Mouse (Mus musculus) cerebellum, postnatal 4 days (tissue): ENCODE data around the gene Wnt10b.
"Not testable (repeated sequence)": the region's sequence is repeated elsewhere in the genome, so short reads cannot be mapped to it uniquely, and the experiment has no call there.

Experiments used
- DNase-seq, 2 experiments: peaks; one replicate each; pipeline ENCODE4 v3.0.0; 2022; ENCODE audit warnings: low spot score in 2 of 2, mixed read lengths in 1 of 2

Gene Wnt10b

DNA sequence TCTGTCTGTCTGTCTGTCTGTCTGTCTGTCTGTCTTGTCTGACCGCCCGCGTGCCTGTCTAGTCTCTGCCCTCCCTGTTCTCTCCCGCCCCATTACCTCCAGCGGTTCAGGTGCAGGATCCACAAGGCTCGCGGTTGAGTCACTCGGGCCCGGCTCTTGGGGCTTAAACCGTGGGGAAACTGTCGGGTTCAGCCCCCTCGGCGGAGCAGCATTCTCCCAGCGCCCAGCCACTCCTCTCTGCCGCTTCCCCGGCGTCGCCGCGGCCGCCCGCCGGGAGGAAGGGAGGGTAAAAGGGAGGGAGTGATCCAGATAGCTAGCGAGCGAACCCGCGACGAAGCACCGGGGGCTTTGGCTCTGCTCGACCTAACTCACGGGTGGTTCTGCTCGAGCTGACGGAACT, at the start of gene Wnt10b:
Gene Wnt10b, minus strand, starts transcription at position 389 of the 400 bp plus-strand sequence.
- no peak for DNase-seq

DNA sequence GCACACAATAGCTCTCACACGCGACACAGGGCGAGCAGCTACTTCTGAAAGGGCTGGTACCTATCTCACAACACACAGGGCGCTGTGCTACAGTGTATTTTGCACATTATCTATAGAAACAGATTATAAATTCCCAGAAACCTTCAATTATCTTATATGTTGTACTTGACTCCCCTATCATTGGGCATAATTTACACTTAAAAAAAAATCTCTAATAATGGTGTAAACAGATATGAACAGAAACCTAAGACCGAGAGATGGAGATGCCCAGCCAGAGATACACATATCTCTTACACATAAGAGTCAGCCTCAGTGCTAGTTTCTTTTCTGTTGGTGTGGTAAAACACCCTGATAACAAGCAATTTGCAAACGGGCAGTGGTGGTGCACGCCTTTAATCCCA, 49.7 kb upstream of the Wnt10b start:
- no peak for DNase-seq

DNA sequence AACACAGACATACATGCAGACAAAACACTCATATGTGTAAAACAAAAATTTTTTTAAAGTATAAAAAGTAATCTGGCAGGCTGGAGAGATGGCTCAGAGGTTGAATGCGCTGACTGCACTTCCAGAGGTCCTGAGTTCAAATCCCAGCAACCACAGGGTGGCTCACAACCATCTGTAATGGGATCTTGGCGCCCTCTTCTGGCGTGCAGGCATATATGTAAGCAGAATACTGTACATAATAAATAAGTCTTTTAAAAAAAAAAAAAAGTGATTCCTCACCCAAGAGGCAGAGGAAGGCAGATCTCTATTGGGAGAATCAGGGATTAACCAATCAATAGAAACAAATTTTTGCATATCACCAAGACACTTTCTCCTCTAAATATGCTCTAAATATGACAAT, 45.5 kb upstream of the Wnt10b start:
- DNase-seq = no peak

DNA sequence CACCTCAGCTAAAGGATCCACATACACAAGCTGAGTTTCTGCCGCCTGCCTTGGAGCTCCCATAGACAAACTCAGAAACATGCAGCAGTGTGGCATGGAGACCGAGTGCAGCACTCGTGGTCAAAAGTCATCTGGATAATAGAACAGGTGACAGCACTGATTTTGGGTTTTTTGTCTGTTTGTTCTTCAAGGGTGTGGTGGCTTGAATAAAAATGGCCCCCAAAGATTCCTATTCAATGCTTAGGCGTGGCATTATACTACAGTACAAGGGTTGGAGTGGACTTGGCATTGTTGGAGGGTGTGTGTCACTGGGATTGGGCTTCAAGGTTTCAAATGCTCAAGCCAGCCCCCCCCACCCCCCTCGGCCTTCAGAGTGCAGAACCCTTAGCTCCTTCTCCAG, 44.2 kb upstream of the Wnt10b start:
- no peak for DNase-seq

DNA sequence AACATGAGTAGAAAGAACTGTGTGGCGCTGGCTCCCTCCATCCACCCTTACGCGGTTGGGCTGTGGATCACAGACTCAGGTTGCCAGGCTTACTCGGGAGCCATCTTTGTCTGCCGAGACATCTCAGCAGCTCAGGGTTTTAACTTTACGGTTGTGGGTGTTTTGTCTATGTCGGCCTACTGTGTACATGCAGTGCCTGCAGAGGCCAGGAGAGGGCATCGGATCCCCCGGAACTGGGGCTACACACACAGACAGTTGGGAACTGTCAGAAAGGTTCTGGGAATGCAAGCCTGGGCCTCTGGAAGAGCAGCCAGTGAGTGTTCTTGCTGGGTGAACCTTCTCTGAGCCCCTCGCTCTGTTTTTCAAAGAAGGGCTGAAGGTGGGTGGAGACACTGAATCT, 43.5 kb upstream of the Wnt10b start:
- DNase-seq = no peak

DNA sequence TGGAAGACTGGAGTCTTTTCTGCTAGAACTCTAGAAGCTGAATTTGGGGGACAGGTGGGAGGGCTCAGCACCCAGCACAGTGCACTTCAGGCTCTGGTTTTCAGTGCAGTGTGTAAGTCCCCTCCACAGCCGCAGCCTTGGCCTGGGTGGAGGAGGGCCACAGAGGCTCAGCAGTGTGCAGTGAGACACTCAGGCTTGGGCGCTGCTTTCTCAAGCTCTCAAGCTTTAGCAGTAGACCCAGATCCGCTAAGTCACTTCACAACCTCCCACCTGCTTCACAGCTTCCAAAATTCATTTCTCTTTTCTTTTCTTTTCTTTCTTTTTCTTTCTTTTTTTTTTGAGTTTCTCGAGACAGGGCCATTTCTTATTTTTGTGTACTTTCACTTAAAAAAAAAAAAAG, 43.0 kb upstream of the Wnt10b start:
- DNase-seq = no peak

DNA sequence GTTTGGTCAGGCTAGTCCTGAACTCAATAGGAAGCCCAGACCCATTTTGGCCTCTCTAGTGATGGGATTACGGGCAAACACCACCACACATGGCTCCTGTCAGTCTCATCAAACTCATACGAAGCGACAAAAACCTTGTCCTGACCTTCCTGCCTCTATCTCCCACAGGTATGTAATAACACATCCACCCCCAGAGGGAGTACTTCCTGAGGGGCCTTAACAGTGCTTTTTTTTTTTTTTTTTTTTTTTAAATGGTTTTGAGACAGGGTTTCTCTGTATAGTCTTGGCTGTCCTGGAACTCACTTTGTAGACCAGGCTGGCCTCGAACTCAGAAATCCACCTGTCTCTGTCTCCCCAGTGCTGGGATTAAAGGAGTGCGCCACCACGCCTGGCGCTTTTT, 40.2 kb upstream of the Wnt10b start:
- no peak for DNase-seq

DNA sequence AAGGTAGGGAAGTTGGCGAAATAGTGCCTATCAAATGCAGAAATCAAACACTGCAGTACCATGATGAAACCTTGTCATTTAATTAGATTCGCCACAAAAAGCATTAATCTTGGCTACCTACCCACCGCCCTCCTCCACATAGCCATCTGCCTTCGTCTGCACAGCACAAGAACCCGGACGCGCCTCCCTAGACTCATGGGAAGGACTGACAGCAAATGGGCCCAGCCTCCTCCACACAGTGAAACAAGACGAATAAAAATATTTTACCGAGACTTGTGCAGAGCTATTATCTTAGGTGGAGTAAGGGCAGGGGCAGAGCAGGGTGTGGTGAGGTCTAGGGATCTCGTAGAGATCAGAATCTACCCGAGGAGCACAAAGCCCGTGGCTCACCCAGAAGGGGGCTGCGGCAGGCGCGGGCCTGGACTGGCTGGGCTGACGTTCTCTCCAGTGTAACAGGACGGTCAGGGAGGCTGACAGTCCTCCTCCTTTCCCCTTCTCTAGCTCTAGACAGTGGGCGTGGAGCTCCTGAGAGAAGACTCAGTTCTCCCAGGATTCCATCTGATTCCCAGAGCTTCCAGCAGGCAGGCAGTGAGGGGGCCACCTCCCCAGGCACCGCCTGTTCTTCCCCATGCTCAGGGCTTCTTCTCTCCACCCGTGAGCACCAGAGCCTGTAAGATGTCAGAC, 34.9 kb upstream of the Wnt10b start:
- no peak for DNase-seq

DNA sequence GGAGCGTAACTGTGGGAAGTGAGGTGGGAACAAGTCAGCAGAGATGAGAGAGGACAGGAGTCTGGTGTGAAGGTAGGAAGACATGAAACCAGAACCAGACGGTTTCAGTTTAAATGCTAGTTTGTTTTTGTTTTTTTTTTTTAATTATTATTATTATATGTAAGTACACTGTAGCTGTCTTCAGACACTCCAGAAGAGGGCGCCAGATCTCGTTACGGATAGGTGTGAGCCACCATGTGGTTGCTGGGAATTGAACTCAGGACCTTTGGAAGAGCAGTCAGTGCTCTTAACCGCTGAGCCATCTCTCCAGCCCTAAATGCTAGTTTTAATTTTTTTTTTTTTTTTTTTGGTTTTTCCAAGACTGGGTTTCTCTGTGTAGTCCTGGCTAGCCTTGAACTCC, 32.3 kb upstream of the Wnt10b start:
- not testable (repeated sequence) for DNase-seq

DNA sequence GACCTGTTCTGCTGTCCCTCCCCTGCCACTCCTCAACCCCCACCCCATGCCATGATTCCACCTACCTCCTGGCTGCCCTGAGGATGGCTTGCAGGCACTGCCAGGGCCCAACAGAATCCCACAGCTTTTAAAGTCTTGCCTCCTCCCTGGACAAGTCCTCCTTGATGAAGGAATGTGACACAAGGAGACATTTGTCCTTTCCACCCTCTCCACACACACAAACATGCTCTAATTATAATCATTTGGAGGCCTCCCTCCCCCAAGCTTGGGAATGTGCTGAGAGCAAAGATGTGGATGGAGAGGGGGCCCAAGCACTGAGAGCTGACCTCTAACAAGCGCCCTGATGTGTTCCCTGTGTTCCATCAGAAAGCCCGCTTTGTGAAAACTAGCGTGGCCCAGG, 31.4 kb upstream of the Wnt10b start, which contains the start of gene Ddn:
Gene Ddn, minus strand, starts transcription at position 101 of the 400 bp plus-strand sequence.
- no peak for DNase-seq

DNA sequence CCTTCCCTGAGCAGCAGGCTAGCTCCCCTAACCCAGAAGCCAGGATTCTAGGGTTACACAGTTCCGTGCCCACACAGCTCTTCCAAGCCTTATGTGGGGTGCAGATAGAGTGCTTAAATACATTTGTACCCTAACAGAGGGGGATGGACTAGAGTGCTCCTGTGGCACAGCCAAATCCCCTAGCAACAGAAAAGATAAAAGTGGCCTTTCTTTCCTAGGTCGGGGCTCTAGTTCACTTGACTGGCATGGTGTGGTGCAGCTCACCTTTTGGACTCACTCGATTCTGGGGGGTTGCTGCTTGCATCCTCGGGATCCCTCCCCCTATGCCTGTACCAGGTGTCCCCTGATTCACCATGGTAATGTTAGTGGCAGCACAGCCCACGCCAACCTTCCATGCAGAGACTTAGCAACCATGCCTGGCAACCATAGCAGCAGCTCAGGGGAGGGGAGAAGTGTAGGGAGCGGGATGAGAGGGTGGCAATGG, 30.7 kb upstream of the Wnt10b start:
- no peak for DNase-seq

DNA sequence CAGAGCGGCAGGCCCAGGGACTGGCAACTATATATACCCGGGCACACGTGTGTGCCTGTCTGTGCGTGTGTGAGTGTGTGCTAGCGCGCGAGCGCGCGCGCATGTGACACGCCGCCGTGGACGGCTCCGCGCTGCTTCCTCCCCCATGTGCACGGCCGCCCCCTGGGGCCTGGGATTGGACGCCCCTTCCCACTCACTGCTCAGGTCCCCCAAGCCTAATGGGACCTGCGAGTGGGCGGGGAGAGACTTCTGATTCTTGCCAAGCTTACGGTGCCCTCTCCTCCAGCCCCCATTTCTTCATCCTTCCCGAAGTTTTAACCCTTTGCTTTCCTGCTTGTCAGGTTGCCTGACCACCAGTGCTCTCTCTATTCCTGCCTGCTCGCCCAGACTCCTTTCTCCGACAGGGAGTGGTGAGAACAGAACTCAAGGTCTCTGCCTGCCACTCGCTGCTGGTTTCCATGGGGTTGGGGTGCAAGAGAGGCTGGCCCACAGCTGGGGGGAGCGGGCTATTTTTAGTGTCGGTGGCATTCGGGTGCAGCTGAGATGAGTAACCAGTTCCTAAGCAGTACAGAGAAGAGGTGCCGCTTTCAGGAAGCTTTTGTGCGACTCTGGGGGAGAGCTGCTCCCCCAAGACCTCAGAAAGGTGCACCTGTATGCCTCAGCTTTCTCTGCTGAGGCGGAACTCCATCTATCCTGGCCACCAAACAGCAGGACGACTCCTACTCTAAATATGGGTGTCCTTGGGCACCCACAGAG, 30.1 kb upstream of the Wnt10b start:
- no peak for DNase-seq

DNA sequence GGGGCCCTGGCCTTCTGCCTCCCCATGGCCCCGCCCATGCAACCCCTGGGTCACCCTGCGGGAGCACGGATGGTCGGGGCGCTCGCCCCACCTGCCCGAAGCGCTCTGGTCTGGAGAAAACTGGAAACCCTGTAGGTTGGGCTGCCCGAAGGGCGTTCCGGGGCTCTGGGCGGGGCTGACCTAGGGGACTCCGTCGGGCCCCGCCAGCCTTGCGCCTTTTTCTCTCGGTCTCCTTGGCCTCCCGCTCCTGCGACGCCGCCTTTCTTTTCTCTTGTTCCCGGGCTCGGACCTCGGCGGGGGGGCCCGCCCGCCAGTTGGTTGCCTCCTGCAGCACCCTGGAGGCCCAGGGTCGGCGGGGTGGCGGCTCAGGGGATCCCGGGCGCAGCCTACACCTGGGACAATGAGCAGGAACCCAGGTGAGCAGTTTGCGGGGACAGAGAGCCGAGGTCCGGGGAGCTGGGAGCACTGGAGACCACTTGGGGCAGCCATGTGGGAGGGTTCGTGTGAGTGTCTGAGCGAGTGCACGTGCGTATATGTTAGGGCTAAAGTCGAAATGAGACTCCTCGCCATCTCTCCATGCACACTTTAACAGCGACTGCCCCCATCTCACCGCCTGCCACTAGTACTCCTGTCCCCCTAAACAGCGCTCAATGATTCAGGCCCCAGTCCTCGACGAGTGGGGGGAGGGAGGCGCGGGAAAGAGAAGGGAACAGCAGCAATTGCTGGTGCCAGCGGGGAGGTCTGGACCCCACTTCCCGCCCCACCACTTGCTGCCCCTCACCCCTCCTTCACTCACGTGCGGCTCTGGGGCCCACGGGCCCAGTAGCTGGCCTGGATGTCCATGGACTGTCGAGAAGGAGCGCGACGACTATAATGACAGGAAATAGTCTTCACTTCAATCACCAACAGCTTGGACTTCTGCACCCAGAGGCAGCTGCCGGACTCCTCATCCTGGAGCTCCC, 29.1 kb upstream of the Wnt10b start:
- no peak for DNase-seq

DNA sequence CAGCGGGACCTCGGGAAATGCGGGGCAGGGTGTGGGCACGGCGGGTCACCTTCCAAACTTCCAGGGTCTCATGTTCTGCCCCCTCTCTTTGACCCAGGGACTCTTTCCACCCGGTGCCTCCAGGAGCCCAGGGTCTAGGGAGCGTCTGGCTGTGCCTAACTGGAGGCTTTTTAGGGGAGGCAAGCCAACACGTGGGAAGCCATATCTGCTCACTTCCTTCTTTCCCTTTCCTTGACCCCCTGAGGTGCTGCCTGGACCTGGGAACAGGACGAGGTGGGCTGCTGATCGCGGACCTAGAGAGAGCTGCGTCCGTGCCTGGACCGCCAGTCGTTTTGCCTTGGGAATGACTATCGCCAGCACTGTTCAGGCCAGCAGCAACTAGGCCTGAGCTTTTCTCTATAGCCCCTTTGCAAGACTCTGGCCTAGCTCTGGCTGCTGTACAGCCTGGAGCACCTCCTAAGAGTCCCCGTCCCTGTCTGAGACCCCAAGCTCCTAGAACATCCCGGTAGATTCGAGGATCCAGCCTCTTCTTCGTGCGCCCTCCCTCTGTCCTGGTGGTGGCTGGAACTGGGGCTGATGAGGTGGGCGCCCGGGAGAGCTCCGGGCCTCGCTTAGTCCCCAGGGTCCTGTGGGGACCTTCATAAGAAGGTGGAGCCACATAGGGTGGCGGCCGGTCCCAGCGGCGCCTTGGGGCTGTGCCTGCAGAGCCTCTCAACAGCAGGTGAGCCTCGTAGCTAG, 28.3 kb upstream of the Wnt10b start:
- no peak for DNase-seq

DNA sequence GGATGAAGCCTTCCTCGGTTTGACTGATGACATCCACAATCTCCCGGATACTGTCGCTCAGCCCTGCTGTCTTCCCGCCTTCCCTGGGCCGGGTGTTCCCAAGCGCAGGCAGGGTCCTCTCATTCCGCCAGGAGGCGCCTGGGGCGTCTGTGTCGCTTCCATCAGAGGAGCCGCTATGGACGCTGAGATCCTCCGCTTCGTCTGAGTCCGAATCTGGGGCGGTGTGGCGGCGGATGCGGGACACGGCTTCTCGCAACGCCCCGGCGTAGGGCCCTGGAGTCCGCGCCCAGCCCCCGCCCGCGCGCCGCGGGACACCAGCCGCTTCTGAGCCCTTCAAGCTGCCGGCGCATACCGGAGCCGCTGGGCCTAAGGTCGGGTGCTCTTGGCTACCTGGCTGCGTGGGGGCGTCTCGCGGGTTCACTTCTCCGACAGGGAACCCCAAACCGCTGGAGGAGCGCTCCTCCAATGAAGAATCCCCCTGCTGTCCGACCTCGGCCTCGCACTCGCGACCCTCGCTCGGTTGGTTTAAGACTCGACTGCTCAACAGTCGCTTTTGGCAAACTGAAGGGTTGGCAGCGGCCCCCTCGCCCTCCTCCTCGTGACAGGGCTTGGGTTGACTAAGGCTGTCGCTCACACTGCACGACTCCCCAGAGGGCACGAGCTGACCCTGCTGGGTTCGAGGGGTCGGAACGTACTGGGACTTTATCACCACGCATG, 27.5 kb upstream of the Wnt10b start:
- DNase-seq = peak in 1 of 2 experiments; percentile 75

DNA sequence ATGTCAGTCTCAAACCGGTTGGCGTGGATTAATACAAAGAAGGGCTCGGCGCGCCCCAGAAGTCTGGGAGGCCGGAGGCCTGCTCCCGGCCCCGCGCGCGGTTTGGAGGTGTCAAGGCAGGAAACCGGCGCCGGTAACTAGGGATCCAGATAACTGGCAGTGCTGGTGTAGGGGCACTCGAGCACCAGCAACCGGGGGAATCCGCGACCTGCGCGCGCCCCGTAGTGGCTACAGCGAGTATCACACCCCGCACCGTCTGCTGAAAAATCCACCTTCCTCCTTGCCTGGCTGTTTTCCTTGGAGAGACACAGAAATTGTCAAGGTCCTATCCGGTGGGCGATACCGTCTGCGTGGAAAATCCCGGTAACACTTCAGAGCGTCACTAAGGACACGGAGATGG, 26.1 kb upstream of the Wnt10b start:
- DNase-seq = peak; percentile 89 to 93

DNA sequence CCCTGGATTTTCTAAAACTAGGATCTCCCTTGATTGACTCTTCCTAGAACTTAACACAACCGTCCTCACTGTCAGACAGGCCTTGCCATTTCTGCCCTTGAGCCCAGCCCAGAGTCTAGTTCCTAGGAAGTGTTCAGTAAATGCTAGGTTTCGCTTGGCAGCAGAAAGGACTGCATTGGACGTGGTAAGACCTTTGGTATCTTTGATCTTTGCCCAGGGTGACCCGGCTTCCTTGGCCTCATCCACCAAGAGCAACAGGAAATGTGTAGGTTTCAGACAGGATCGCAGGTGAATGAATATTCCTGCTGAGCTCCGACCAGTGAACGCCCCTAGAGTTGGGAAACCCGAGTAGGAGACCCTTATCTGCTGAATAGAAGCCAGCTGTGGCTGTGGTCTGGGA, 25.0 kb upstream of the Wnt10b start:
- no peak for DNase-seq

DNA sequence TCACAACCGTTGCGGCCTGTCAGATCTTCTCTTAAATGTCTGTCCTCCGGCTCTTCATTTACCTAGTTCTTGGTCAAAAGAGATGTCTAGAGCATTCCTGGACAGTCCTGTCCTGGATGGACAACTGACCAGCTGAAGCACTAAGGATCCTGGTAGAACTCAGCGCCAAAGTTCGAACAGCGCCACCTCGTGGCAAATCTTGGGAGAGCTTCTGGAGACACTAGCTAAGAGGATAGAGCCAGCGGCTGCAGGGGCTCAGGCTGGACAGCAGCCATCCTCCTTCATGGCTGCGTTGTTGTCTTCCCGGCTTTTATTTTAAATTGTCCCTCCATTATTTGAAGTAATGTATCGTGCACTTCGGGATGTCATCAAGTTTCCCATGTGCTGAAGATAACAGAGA, 21.4 kb upstream of the Wnt10b start:
- peak; percentile 86 to 90 for DNase-seq

DNA sequence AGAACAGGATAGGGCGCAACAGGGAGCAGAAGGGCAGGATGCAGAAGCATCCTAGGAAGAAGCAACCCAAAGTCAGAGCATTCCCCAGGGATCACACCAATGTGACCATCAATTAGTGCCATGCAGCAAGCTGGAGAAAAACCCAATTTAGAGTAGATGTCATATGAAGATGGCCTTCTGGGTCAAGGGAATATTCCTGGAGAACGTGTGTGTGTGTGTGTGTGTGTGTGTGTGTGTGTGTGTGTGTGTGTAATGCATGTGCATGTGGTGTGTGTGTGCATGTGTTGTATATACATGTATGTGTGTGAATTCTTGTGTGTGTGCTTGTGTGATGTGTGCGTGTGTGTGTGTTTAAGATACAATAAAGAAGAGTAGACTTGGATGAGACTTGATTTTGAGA, 21.0 kb upstream of the Wnt10b start:
- no peak for DNase-seq

DNA sequence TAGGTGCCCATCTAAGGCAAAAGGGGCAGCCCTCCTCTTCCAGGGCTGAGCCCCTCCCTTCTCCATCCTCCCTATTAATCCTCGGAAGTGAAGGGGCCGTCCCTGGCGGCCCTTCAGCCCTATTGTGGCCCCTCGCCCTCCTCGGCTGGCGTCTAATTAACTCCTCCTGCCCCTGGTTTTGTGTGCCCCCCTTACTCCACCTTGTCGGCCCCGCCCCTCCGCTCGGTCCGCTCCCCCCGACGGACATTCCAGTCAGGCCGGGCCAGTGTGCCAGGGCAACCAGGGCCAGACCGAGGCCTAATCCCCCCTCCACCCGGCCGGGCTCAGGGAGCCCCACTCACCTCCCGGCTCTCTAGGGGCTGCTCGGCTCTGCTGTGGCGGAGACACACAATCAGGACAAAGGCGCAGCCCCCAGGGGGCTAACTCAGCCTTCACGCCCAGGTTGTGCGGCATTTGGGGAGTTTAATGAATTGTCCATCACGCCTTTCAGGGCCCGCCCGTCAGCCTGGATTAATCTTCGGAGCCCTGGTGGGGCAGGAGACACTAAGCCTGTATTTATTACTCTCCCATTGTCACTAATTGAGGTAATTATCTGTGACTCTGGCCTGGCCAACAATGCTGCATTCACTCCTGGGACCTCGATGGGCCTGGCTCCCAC, 20.0 kb upstream of the Wnt10b start:
- no peak for DNase-seq
